Mouse (Mus musculus) adrenal gland, postnatal 0 days (tissue): ENCODE results near the gene Sh2d1b1. TPM values are rescaled to one million over a fixed set of nuclear protein-coding genes. Genes with fewer than 3 reads are reported as not detected.

Experiments
- polyA plus RNA-seq: library from polyadenylated mRNA; unstranded; fragments of >200 nt; fragmentation: Nextera tagmentation; extraction: Ambion mirVana; gene quantifications from 2 replicates; pipeline ENCODE4 v1.2.1, GENCODE M21; 2015

Gene Sh2d1b1
- 0.43 and 0.91 TPM in 2 replicates for polyA plus RNA-seq

DNA sequence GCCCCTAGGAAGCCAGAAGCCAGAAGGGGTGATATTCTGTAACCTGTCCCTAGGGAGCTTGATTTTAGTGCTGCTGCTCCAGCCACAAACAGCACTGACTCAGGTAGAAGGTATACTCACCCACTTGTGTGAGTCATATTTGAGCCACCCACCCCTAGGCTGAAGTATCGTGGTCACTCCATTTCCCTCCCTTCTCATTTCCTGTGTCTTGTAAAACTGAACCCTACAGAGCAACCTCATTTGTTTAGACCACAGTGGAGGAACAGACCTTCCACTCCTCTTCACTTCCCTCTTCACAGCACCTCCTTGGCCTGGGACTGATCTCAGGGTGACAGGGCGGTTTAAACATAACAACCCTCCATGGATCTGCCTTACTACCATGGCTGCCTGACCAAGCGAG is at the start of gene Sh2d1b1:
Gene Sh2d1b1, plus strand, starts transcription at position 305 of the 400 bp plus-strand sequence.

DNA sequence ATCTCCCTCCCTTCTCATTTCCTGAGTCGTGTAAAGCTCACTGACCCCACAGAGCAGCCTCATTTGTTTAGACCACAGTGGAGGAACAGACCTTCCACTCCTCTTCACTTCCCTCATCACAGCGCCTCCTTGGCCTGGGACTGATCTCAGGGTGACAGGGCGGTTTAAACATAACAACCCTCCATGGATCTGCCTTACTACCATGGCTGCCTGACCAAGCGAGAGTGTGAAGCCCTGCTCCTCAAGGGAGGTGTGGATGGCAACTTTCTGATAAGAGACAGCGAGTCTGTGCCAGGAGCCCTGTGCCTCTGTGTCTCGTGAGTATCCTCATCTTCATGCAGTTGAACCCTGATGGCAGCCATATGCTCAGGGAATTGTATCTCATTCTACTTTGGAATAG is 44.4 kb upstream of the Sh2d1b1 start, which contains the start of gene Sh2d1b2:
Gene Sh2d1b2, plus strand, starts transcription at position 62 of the 400 bp plus-strand sequence.

DNA sequence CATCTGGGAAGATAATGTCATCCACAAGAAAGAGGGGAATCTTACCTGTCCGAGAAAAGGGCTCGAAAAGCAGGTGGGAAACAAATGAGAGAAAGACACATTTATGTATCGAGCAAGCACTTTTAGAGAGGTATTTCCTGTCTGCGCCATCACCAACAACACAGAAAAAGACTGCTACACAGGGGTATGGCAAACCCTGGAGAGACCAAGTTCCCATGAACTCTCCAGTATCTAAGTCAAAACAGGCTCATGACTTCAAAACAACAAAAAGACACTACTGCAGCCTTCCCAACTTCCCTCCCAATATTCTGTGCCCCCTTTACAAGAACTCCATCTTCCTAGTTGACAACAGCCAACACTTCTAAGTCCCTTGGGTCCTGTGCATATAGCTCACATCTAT is 29.1 kb downstream of the Sh2d1b1 start, which contains the start of gene Gm7694:
Gene Gm7694, minus strand, starts transcription at position 101 of the 400 bp plus-strand sequence.

DNA sequence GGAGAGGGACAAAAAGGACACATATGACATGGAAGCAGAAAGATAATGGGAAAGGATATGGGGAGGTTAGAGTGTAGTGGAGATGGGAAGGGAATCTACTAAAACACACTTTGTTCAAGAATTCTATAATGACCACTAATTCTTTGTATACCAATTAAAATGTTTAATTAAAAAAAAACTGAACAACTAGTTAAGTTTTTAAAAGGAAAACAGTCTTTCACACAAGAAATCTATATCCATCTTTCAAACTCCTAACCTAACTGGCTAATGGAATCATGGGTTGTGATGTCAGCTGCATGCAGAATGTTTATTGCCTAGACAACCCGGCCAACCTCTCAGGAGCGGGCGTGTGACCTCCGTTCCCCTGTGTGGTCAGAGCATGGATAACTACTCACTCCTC is 31.4 kb downstream of the Sh2d1b1 start, which contains the start of gene Spata46:
Gene Spata46, plus strand, starts transcription at position 301 of the 400 bp plus-strand sequence.

Other genes with a start within 250 kb of the Sh2d1b1 start
- 20.7 and 21.1 TPM in 2 replicates for gene Ddr2, start 166.6 kb upstream of the Sh2d1b1 start, polyA plus RNA-seq
- 34.7 and 35.9 TPM in 2 replicates for gene Uap1, start 102.4 kb upstream of the Sh2d1b1 start, polyA plus RNA-seq
- 4.8 and 5.1 TPM in 2 replicates for gene Uhmk1, start 61.9 kb upstream of the Sh2d1b1 start, polyA plus RNA-seq
- gene Sh2d1b2, start 44.6 kb upstream of the Sh2d1b1 start, polyA plus RNA-seq: not detected in 2 replicates
- gene Gm7694, start 29.0 kb downstream of the Sh2d1b1 start, polyA plus RNA-seq: 1.1 and 2.7 TPM in 2 replicates
- gene Spata46, start 31.5 kb downstream of the Sh2d1b1 start, polyA plus RNA-seq: 0.22 and 1.2 TPM in 2 replicates